Mouse (Mus musculus): ENCODE data around the gene Alox5ap.

Alox5ap gene

GRCm38 (mm10) chr5:149297464-149297863, 32.9 kb downstream of the Alox5ap start:
- no peak for ATAC-seq (ENCODE audit: insufficient number of reproducible peaks, low FRiP score, low TSS enrichment)

- ATAC-seq (ENCODE audit: insufficient number of reproducible peaks, low FRiP score, low TSS enrichment): no peak
Measured at GRCm38 (mm10) chr5:149298234-149298633, 33.7 kb downstream of the Alox5ap start.

- no peak for ATAC-seq (ENCODE audit: insufficient number of reproducible peaks, low FRiP score, low TSS enrichment)
Measured at GRCm38 (mm10) chr5:149312884-149313652, 48.5 kb downstream of the Alox5ap start.

GRCm38 (mm10) chr5:149314514-149315081, 50.0 kb downstream of the Alox5ap start:
- ATAC-seq (ENCODE audit: insufficient number of reproducible peaks, low FRiP score, low TSS enrichment): no peak

GRCm38 (mm10) chr5:149316926-149317325, 52.4 kb downstream of the Alox5ap start:
- no peak for ATAC-seq (ENCODE audit: insufficient number of reproducible peaks, low FRiP score, low TSS enrichment)

- no peak for ATAC-seq (ENCODE audit: insufficient number of reproducible peaks, low FRiP score, low TSS enrichment)
Measured at GRCm38 (mm10) chr5:149319874-149320323, 55.3 kb downstream of the Alox5ap start.

- ATAC-seq (ENCODE audit: insufficient number of reproducible peaks, low FRiP score, low TSS enrichment): no peak
Measured at GRCm38 (mm10) chr5:149320534-149321482, 56.2 kb downstream of the Alox5ap start.

GRCm38 (mm10) chr5:149321909-149322841, 57.6 kb downstream of the Alox5ap start:
- no peak for ATAC-seq (ENCODE audit: insufficient number of reproducible peaks, low FRiP score, low TSS enrichment)

- ATAC-seq (ENCODE audit: insufficient number of reproducible peaks, low FRiP score, low TSS enrichment): no peak
Measured at GRCm38 (mm10) chr5:149322938-149323553, 58.5 kb downstream of the Alox5ap start.

- ATAC-seq (ENCODE audit: insufficient number of reproducible peaks, low FRiP score, low TSS enrichment): no peak
Measured at GRCm38 (mm10) chr5:149324739-149325138, 60.2 kb downstream of the Alox5ap start.

- ATAC-seq (ENCODE audit: insufficient number of reproducible peaks, low FRiP score, low TSS enrichment): 0 out of 2 replicates have a peak, but pooled peaks have one; percentile 20
Measured at GRCm38 (mm10) chr5:149329098-149329887, 64.7 kb downstream of the Alox5ap start.

GRCm38 (mm10) chr5:149330601-149331000, 66.0 kb downstream of the Alox5ap start:
- no peak for ATAC-seq (ENCODE audit: insufficient number of reproducible peaks, low FRiP score, low TSS enrichment)

GRCm38 (mm10) chr5:149331407-149332143, 67.0 kb downstream of the Alox5ap start:
- no peak for ATAC-seq (ENCODE audit: insufficient number of reproducible peaks, low FRiP score, low TSS enrichment)

GRCm38 (mm10) chr5:149332787-149333186, 68.2 kb downstream of the Alox5ap start:
- no peak for ATAC-seq (ENCODE audit: insufficient number of reproducible peaks, low FRiP score, low TSS enrichment)

- no peak for ATAC-seq (ENCODE audit: insufficient number of reproducible peaks, low FRiP score, low TSS enrichment)
Measured at GRCm38 (mm10) chr5:149333941-149334698, 69.6 kb downstream of the Alox5ap start.

- ATAC-seq (ENCODE audit: insufficient number of reproducible peaks, low FRiP score, low TSS enrichment): no peak
Measured at GRCm38 (mm10) chr5:149335009-149335408, 70.4 kb downstream of the Alox5ap start.

All from cerebellum, adult (tissue).